Mouse (Mus musculus) liver (tissue): ENCODE data around the gene Ntpcr.
A peak's percentile ranks its signal among the peaks of the same experiment; 100 is the strongest.

Source experiments
- DNase-seq: peaks from one replicate; pipeline ENCODE4 v3.0.0-alpha.2; 2020; ENCODE audit warnings: mixed read lengths

Ntpcr gene

DNA sequence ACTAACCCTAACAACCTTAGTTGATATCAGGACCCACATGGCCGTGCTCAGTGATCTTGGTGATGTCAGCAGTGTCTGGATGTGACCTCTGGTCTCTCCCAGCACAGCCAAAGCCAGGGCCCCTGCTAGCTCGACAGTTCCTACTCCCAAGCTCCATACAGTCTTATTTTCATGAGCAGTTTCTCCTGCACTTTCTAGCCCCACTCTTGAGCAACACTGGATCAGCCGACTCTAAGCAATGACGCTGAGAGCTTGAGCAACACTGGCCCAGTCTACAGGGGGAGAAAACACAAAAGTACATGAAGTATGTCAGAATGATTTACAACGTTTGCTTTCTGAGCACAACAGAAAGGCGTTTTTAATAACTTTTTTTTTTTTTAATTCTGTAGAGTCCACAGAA lies 47.0 kb downstream of the Ntpcr start:
- no peak for DNase-seq

DNA sequence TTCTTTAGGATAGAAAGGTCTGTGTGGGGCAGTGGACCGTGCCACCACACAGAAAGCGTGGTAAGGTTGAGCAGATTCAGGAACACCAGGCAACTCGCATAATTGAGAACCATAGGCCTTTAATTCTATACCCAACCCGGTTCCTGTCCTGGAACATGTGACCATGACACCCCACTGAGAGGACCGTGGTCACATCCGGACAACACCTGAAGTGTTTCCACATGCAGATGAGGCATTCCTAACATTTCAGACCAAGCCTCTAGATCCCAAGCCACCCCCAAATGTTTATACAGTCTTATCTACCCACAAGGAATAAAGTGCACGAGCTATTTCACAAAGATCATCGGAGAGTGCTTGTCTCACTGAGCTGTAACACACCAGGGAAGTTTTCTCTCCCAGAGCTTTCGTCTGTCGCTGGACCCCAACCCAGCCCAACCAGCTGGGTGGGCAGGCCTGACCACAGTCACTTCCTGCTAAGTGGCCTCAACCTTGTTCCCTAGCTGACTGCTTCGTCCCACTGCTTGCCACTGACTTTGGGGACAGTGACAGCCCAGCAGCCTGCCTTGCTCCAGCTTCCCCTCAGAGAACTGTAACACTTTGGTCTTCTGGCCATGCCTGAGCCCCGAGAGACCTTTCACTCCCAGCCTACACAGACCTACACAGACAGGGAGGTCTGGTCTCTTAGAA lies 47.9 kb downstream of the Ntpcr start:
- no peak for DNase-seq

DNA sequence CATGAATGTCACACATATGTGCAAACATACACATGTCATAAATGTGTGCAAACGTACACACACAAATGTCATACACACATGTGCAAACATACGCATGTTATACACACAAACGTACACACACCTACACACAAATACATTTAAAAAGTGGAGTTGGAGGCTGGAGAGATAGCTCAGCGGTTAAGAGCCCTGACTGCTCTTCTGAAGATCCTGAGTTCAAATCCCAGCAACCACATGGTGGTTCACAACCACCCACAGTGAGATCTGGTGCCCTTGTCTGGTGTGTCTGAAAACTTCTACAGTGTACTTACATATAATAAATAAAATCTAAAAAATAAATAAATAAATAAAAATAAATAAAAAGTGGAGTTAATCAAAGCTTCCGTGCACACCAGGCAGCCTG lies 49.2 kb downstream of the Ntpcr start:
- no peak for DNase-seq

DNA sequence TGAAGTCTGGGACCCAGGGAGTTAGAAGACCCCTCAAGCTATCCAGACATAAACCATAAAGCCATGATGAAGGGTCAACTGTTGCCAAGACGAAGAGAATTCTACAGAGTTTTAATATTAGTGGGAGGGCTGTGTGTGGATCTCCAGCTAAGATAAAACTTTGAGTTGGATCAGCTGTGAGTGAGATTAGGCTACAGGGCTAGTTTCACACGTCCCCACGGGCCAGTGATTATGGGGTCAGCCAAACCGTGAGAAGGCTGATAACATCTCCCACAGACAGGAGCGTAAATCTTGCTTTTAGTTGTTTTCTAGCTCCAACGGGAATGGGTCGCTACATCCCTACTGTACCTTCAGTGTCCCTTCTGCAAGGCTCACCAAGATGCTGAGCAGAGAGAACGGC lies 49.9 kb downstream of the Ntpcr start:
- no peak for DNase-seq

DNA sequence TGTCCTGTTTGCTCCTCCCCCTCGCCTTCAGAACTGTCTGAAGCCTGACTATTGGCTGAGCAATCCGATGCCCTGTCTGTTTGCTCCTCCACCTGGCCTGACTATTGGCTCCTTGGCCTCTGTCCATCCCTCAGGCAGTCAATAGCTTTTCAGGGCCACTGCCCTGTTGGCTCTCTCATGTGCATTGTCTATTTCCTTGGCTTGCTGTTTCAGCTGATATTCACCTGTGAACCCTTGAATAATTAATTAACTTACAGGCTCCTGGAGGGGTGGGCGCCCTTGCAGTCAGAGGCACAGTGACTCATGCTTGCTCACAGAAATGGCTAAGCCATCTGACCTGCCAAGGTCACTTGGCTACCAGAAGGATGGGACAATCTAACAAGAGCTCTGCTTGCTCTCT lies 52.4 kb downstream of the Ntpcr start:
- DNase-seq: no peak

DNA sequence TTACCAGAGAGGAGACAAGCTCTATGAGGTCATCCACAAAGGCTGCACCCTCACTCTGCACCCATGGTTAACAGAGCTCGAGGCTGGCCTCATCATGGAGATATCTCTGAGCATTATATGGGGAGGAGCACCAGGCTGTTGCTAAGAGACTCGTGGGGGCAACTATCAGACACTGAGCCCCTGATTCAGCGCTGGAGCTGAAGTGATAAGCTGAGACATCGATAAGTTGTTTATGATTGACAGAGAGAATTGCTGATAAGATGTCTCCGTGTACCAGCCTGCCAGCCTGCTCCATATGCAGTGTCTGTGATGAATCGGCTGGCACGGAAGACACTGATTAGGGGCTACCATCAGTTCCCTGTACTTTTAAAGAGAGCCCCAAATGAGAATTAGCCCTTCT lies 57.1 kb downstream of the Ntpcr start:
- peak; percentile 16 for DNase-seq

DNA sequence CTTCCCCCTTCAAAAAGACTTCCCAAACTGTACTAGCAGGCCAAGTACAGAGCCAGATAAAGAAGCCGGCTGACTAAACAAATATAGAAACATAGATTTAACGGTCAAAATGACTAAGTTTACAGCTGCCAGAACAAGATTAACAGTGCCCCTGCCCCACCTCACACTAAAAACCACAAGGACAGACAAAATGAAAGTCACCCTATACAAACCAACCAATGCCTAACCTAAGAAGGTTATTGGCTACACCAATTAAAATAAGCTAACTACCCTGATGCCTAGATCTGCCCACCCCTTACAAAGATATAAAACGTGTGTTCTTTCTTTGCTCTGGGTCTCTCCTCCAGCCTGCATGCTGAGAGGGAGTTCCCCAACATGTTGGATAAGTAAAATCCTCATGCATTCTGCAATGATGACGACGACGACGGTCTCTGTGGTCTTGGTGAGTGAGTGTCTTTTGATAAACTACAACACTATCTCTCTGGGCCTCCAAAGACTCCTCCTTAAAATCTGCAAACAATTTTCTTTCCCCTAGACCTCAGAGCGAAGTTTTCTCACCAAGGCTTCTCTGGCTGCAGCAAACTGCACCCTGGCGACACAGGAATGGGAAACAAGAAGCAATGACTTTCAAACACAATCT lies 63.2 kb downstream of the Ntpcr start:
- DNase-seq: no peak

DNA sequence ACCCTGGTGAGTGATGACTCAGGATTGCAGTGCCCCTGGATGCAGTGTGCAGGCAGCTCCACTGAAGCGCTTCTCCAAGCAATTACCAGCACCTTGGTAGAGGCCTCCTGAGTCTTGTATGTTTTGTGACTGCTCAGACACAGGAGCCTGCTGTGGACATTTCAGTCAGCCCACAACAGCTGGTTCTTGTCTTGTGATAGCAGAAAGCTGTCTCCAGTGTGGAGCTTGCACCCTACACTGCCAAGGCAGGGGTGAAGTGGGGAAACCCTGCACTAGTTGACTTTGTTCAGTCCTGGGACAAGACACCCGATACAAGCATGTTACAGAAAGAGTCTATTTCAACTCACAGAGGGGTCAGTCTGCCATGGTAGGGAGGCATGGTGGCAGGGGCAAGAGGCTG lies 65.6 kb downstream of the Ntpcr start:
- no peak for DNase-seq

DNA sequence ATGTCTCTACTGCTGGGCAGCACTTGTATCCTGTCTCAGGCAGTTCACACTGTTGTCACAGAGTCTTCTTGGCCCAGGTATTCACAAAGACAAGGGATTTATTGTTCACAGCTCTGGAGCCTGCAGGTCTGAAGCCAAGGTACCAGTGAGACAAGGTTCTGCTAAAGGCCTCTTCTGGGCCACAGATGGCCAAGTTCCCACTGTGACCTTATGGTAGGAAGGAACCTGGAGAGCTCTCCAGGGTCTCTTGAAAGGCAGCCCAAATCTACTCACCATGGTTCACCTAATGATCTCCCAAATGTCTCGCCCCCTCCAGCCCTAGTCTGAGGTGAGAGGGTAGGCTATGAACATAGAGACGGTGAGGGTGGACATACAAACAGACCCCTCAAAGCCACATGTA lies 67.2 kb downstream of the Ntpcr start:
- DNase-seq: no peak
